19 mouse cellular contexts compared by ENCODE assay signal in genomic region chr4:137527368-137527767, GRCm38 (mm10). TPM values are rescaled to one million over a fixed set of nuclear protein-coding genes. Genes with fewer than 3 reads are reported as not detected.
DNase-seq lines count a peak whose midpoint lies in the region; ATAC-seq and TF ChIP-seq lines count a peak whose summit lies in the region.
"Had no signal": no experiment of that assay in that cellular context is flagged by ENCODE, and none has a peak within 500 bp of the region (broad histone marks: within the 10 kb centered on the region; RNA-seq: fewer than 3 reads in every experiment).

No protein-coding gene starts in this region.

- H3K4me1 ChIP-seq in lung, postnatal 0 days (ENCODE audit: insufficient read depth, low read depth, low read length), result no peaks in the 10 kb centered on the region
- H3K4me1 ChIP-seq in midbrain, embryonic 10.5 days, result no peaks in the 10 kb centered on the region
- H3K4me1 ChIP-seq: embryonic facial prominence, embryonic 10.5 days had no signal

- peak; percentile 41 for ATAC-seq in lung, postnatal 0 days
- ATAC-seq: midbrain, embryonic 16.5 days had no signal

- TF ChIP-seq CTCF in lung, postnatal 0 days (IDR thresholded peaks at IDR 0.05), result no peak

- H3K4me3 ChIP-seq in lung, postnatal 0 days (ENCODE audit: low read depth, low read length), result no peak overlapping the region
- no peak overlapping the region for H3K4me3 ChIP-seq in midbrain, embryonic 10.5 days
- H3K4me3 ChIP-seq: embryonic facial prominence, embryonic 10.5 days; left cerebral cortex, adult 2 months; neural tube, embryonic 13.5 days had no signal

- peak; percentile 61; the same call in 1 of the 2 replicates for TF ChIP-seq EP300 in lung, postnatal 0 days (IDR thresholded peaks at IDR 0.05)

- WGBS in lung, postnatal 0 days, result 62% methylated on average over 4 of the region's 4 CpGs
- 85% methylated on average over 4 of the region's 4 CpGs for WGBS in midbrain, embryonic 10.5 days

- H3K4me2 ChIP-seq in lung, postnatal 0 days (replicated peaks; ENCODE audit: low read depth, low read length), result no peak overlapping the region
- H3K4me2 ChIP-seq: neural tube, embryonic 13.5 days had no signal

- peak; percentile 97 for DNase-seq in heart, adult 11 months
- DNase-seq in heart, postnatal 4 days, result no peak
- DNase-seq in lung, postnatal 0 days (ENCODE audit: low spot score), result peak; percentile 29
- DNase-seq in lung, postnatal 25 days (ENCODE audit: low spot score), result no peak
- DNase-seq in heart, postnatal 36 days, result peak; percentile 40 to 49
- peak; percentile 52 to 61 for DNase-seq in kidney, postnatal 4 days
- DNase-seq in thymus, postnatal 14 days, result no peak
- DNase-seq in midbrain, embryonic 10.5 days (ENCODE audit: low spot score), result no peak
- DNase-seq: adrenal gland, adult 2 months; cerebellum, postnatal 10 days; spleen, adult 18-20 months had no signal

- intact Hi-C loops in heart, postnatal 36 days (cut with DNase I), result no loop called here

- no peaks in the 10 kb centered on the region for H3K27me3 ChIP-seq in lung, postnatal 0 days (replicated peaks; ENCODE audit: insufficient read depth, low read length)
- H3K27me3 ChIP-seq in midbrain, embryonic 10.5 days (ENCODE audit: low read depth, poor library complexity, severe bottlenecking), result no peaks in the 10 kb centered on the region
- H3K27me3 ChIP-seq: neural tube, embryonic 13.5 days had no signal

- no peak overlapping the region for H3K9ac ChIP-seq in lung, postnatal 0 days (replicated peaks; ENCODE audit: low read depth)
- H3K9ac ChIP-seq: neural tube, embryonic 13.5 days had no signal

- no peaks in the 10 kb centered on the region for H3K9me3 ChIP-seq in lung, postnatal 0 days (ENCODE audit: low read length)
- H3K9me3 ChIP-seq in midbrain, embryonic 10.5 days (replicated peaks), result no peaks in the 10 kb centered on the region
- H3K9me3 ChIP-seq: embryonic facial prominence, embryonic 10.5 days; neural tube, embryonic 13.5 days had no signal

- H3K36me3 ChIP-seq in lung, postnatal 0 days (ENCODE audit: insufficient read depth, low read length), result peaks cover 18% of the 10 kb centered on the region
- peaks cover 75% of the 10 kb centered on the region for H3K36me3 ChIP-seq in midbrain, embryonic 10.5 days
- H3K36me3 ChIP-seq: neural tube, embryonic 13.5 days had no signal

- H3K27ac ChIP-seq in lung, postnatal 0 days (ENCODE audit: low read length), result no peak overlapping the region
- no peak overlapping the region for H3K27ac ChIP-seq in midbrain, embryonic 10.5 days (replicated peaks)
- H3K27ac ChIP-seq: embryonic facial prominence, embryonic 10.5 days; kidney, postnatal 0 days; left cerebral cortex, adult 2 months; macrophage; neural tube, embryonic 13.5 days had no signal

RNA-seq across cellular contexts. Expression of gene Ldlrad2, which starts 47.0 kb away (rescaled TPM):
- total RNA-seq in heart, postnatal 4 days (2021), result not detected
- 0.54 TPM in 1 of 2 replicates, not detected in the other for polyA plus RNA-seq in lung, postnatal 0 days (2015; fragmentation: Nextera tagmentation; extraction: Ambion mirVana)
- total RNA-seq in heart, postnatal 36 days (2021), result not detected
- not detected in 2 replicates for polyA plus RNA-seq in midbrain, embryonic 10.5 days (2016; fragmentation: Nextera tagmentation; extraction: Ambion mirVana)
- total RNA-seq: adrenal gland, adult 2 months; left cerebral cortex, adult 2 months had no signal
- polyA plus RNA-seq: embryonic facial prominence, embryonic 10.5 days; gonadal fat pad, adult 2 months; kidney, postnatal 0 days; limb, embryonic 14.5 days; macrophage; midbrain, embryonic 16.5 days; neural tube, embryonic 13.5 days had no signal

RNA-seq across cellular contexts. Expression of gene Hspg2, which starts 58.8 kb away (rescaled TPM):
- 100 to 1,000 TPM; 467 to 506 TPM for total RNA-seq in heart, postnatal 4 days (2021)
- 20.2 and 25.3 TPM in 2 replicates for polyA plus RNA-seq in lung, postnatal 0 days (2015; fragmentation: Nextera tagmentation; extraction: Ambion mirVana)
- 100 to 1,000 TPM; 240 to 255 TPM for total RNA-seq in heart, postnatal 36 days (2021)
- polyA plus RNA-seq in midbrain, embryonic 10.5 days (2016; fragmentation: Nextera tagmentation; extraction: Ambion mirVana), result 11.6 and 15.3 TPM in 2 replicates

Comparison
In these comparisons a context has a peak if more than half of its experiments do, and no peak if none do; other contexts are left out.
1. DNase-seq: peak in heart, adult 11 months (single experiment), lung, postnatal 0 days (single experiment), heart, postnatal 36 days (2 of 2) and kidney, postnatal 4 days (2 of 2); none in heart, postnatal 4 days (single experiment), lung, postnatal 25 days (single experiment), thymus, postnatal 14 days (single experiment) and midbrain, embryonic 10.5 days (single experiment).